Mouse (Mus musculus) liver, postnatal 0 days (tissue): ENCODE results near the gene Fut7.

ENCODE experiments used
- CTCF ChIP-seq: sonication (generic); IDR thresholded peaks from 2 replicates; pipeline ENCODE4 v1.5.1; 2016; ENCODE audit warnings: antibody characterized with exemption, low read depth
- EP300 ChIP-seq: IDR thresholded peaks from 2 replicates; pipeline ENCODE4 v1.6.1; 2016; ENCODE audit warnings: antibody characterized with exemption, low read depth, mild to moderate bottlenecking

- peak; percentile 95 for TF ChIP-seq CTCF
- no peak for TF ChIP-seq EP300
These were observed 3.7 kb downstream of the Fut7 start for GRCm38 (mm10) chr2:25426721-25427191.
